Mouse (Mus musculus) kidney, adult 2 months (tissue): ENCODE results near the gene Eif3i.

ENCODE experiments used
- CTCF ChIP-seq: fragments of 200-500 bp; conservative IDR thresholded peaks from 2 replicates; pipeline ENCODE4 v1.5.1; 2011; ENCODE audit warnings: low read depth, mild to moderate bottlenecking, control low read depth, low read length, moderate library complexity, mixed read lengths; ENCODE audit not compliant: insufficient read depth, insufficient read length
- POLR2A ChIP-seq: fragments of 200-500 bp; IDR thresholded peaks from one replicate; pipeline ENCODE4 v1.6.1; 2011; ENCODE audit warnings: low read depth, low read length, control low read depth

GRCm38 (mm10) chr4:129610472-129610871, 10.0 kb upstream of the Eif3i start:
- TF ChIP-seq CTCF (no peak), POLR2A (no peak)
